Mouse (Mus musculus) left cerebral cortex, postnatal 14 days (tissue): Measurements from ENCODE around the gene Pkn1. TPM values are rescaled to one million over a fixed set of nuclear protein-coding genes. Genes with fewer than 3 reads are reported as not detected.

Source experiments
- DNase-seq, 2 experiments: peaks; one replicate each; pipeline ENCODE4 v3.0.0; 2021 to 2022; ENCODE audit warnings: low spot score in 2 of 2, mixed read lengths in 1 of 2
- intact Hi-C: fragments of 180-260 bp; cut with DNase I; formaldehyde crosslinking; loops from one replicate; pipeline ENCODE4 v1.15.1; 2025
- microRNA-seq, 2 experiments: library from miRNA; unstranded; fragments of <30 nt; microRNA quantifications; one replicate each; pipeline ENCODE4 v1.2.0; 2022
- total RNA-seq, 2 experiments: library from RNA; stranded (reverse); gene quantifications; 2 replicates each; pipeline ENCODE4 v1.2.3; 2021

The Pkn1 gene
- total RNA-seq, 2 experiments from 2014 or later, result 63.8 to 74.1 TPM

DNA sequence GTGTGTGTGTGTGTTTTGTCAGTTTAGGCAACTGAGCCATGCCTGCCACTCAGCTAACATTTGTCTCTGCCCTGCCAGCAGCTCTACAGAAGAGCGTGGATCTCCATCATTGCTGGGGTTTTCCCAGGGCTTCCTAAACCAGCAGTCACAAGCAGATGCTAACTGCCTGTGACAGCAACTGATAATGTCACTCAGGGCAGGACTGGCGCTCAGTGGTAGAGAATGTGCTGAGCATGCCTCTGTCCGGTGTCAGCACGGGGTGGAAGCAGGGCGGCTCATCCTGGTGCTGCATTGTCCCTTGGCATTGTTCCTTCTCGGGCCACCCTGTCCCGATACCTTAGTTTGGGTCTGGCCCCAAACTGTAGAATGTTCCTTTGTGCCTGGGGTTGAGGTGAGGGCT lies 75.4 kb downstream of the Pkn1 start:
- intact Hi-C loops, result no loop called here
- DNase-seq, result no peak

DNA sequence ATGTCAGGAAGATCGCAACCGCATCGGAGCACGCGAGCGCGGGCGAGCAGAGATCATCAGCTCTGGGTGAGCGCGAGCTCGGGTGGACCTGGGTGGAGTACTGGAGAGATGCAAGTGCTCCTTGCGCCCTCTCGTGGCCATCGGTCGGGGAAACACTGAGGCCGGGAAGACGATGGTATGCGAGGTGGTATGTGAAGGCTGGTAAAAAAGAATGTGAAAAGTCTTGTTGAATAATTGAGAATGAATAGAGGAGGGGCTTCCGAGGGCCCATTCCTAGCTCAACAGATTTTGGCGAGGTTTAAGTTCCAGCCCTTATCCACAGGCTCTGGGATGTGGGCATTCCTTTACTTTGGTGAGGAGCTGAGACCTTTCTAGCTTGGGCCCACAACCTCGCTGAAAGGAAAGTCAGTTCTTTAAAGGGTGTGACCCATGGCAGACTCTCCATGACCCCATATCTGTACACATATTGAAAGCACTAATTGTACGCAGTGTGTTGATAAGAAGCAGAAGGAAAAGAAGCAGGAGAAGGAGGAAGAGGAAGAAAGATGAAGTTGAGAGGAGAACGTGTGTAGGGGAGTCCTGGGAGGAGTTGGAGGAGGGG lies 76.5 kb downstream of the Pkn1 start:
- DNase-seq, result peak; percentile 93 to 95
- intact Hi-C loops, result no loop called here

DNA sequence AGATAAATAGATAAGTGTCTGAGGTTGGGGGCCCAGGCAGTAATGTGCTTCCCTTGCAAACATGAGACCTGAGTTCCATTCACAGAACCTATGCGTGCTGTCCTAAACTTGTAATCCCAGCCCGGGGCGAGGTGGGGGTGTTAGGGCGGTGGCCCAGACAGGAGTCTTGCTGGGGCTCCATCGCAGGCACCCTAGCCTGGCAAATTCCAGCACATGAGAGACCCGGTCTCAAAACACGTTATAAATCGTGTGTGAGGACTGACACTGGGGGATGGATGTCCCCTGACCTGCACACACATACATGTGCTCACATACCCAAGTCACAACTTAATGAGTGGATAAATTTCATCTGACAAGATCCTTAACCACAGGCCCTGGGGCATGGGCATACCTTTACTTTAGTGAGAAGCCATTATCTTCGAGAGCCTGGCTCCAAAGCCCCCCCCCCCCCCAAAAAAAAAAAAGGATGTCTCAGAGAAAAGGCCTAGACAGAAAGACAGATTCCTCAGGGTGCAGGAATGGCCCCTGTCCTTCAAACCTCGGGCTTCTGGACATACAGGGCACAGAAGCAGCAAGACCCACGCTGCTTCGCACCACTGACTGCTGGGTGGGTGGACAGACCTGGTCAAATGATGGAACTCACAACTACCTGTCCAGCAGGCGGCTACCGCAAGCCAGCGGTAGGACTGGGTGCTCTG lies 77.1 kb downstream of the Pkn1 start:
- intact Hi-C loops, result no loop called here
- DNase-seq, result no peak

DNA sequence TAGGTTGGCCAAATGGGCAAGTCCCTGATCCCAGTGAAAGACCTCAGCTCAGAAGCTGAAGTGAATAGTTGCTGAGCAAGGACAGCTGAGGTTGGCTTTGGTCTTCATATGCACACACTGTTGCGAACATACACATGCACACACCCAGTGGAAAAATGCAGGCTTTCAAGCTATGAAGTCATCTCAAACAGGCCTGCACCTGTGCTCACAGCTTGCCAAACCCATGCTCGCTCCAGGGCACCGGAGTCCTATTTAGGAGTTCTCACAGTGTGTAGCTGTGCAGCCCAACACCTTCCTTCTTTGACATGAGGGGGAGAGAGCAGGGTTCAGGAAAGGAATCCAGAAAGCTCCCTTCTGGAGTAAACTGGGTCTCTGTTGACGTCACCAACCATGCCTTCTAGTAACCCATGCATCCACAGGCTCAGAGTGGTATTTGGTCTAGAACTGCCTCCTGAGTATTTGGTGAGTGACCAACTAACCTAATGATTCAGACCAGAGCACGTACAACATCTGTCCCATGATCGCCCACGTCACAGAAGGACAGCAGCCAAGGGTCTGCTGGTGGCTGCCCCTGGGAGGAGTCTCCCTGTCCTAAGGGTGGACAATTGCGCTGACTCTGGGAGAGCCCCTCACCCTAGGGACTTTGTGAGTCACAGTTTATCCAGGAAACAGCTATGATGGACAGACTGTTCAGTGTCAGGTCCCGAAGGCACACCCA lies 79.3 kb downstream of the Pkn1 start:
- no peak for DNase-seq
- intact Hi-C loops, result no loop called here

DNA sequence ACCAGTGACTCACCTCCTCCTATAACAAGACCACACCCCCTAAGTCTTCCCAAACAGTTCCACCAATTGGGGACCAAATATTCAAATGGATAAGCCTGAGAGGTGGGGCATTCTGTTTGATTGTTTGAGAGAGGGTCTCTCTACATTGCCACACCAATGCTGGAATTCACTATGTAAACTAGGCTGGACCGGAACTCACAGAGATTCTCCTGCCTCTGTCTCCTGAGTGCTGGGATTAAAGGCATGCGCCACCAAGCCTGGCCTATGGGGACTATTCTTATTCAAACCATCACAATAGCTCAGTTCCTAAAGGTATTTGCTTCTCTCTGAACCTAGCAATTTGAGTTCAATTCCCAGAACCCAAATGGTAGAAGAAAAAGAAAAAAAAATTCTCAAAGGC lies 80.4 kb downstream of the Pkn1 start:
- no peak for DNase-seq
- intact Hi-C loops, result no loop called here

DNA sequence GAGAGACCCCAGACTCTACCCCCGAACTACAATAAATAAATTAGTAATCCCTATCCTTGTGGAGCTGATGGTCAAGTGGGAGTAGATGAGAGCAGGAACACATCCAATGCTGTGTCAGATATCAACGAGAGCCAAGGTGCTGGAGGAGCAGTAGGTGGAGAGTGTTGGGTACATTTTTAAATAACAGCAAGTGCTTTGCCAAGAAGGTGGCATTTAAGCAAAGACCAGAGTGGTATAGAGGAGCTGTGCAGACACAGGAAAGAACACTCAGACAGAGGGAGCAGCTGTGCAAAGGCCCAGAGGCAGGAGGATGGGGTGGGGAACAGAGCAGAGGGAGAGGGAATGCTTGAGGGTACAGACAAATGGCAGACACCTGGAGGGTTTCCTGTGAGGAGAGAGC lies 81.9 kb downstream of the Pkn1 start:
- DNase-seq, result no peak
- intact Hi-C loops, result no loop called here

DNA sequence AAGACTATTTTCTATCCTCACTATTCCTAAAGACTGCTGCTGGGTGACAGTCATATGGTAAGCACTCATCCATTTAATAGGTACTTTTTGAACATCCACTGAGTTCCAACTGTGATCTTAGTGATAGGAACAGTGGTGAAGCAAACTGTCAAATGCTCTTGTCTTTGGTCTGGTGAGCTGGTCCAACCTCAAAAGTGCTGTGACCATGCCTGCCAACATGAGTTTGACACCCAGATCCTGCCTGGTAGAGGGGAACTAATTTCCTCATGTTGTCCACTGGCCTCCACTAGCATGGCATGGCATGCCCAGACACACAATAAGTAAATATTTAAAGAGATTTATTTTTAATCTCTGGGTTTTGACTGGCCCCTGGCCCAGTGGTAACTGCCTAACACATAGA lies 82.4 kb downstream of the Pkn1 start:
- no peak for DNase-seq
- intact Hi-C loops, result no loop called here

Small RNA genes within 50 kb of the gene (microRNA-seq; reads per million reads assigned to microRNA genes)
- 0 to 0.67 reads per million in 2 experiments for gene Mir1668

Other genes starting within 250 kb of the Pkn1 start
- gene Scoc, start 240.8 kb downstream of the Pkn1 start, total RNA-seq, result 100 to 1,000 TPM; 250 to 264 TPM
- gene Olfr370, start 163.4 kb downstream of the Pkn1 start, total RNA-seq, result not detected
- 100 to 1,000 TPM; 141 to 147 TPM for gene Ndufb7, start 132.5 kb downstream of the Pkn1 start, total RNA-seq
- gene Tecr, start 91.2 kb downstream of the Pkn1 start, total RNA-seq, result 100 to 1,000 TPM; 587 to 600 TPM
- 10 to 100 TPM; 38.4 to 40.0 TPM for gene Dnajb1, start 91.0 kb downstream of the Pkn1 start, total RNA-seq
- gene Gipc1, start 46.5 kb downstream of the Pkn1 start, total RNA-seq, result 100 to 1,000 TPM; 104 to 109 TPM
- 1 to 10 TPM; 1.4 to 1.5 TPM for gene Ptger1, start 32.5 kb downstream of the Pkn1 start, total RNA-seq
- gene Ddx39, start 16.0 kb upstream of the Pkn1 start, total RNA-seq, result 10 to 100 TPM; 18.4 to 19.7 TPM
- 10 to 100 TPM; 11.2 to 11.8 TPM for gene Adgre5, start 42.1 kb upstream of the Pkn1 start, total RNA-seq
- gene Adgrl1, start 200.9 kb upstream of the Pkn1 start, total RNA-seq, result 100 to 1,000 TPM; 457 to 482 TPM